Mouse (Mus musculus) MEL (cell line): ENCODE data around the gene Sp8.

Source experiments
- CTCF ChIP-seq, 3 experiments: IDR thresholded peaks in 2 of 3; conservative IDR thresholded peaks in 1 of 3; 2 replicates each; pipeline ENCODE4 v1.5.1; 2011 to 2012; ENCODE audit warnings: low read length in 3 of 3, low read depth in 2 of 3, mild to moderate bottlenecking in 2 of 3, improper control_type of control experiment in 1 of 3, inconsistent platforms in 1 of 3, mixed read lengths in 1 of 3, moderate library complexity in 1 of 3; ENCODE audit not compliant: control insufficient read depth in 1 of 3, insufficient read depth in 1 of 3, poor library complexity in 1 of 3, severe bottlenecking in 1 of 3
- GATA1 ChIP-seq: IDR thresholded peaks from 2 replicates; pipeline ENCODE4 v1.6.1; 2011; ENCODE audit warnings: low read depth, low read length, improper control_type of control experiment
- MEF2A ChIP-seq: IDR thresholded peaks from 2 replicates; pipeline ENCODE4 v1.6.1; 2014; ENCODE audit warnings: low read depth, mild to moderate bottlenecking, inconsistent platforms, low read length, improper control_type of control experiment; ENCODE audit not compliant: poor library complexity, insufficient replicate concordance, severe bottlenecking; ENCODE audit errors: extremely low read depth
- POLR2A ChIP-seq, 2 experiments: IDR thresholded peaks; 2 replicates each; pipeline ENCODE4 v1.6.1; 2011 to 2012; ENCODE audit warnings: low read length in 2 of 2, mild to moderate bottlenecking in 2 of 2, control low read depth in 1 of 2, improper control_type of control experiment in 1 of 2, low read depth in 1 of 2, moderate library complexity in 1 of 2; ENCODE audit not compliant: control insufficient read depth in 1 of 2, insufficient read depth in 1 of 2, poor library complexity in 1 of 2
- ZKSCAN1 ChIP-seq: IDR thresholded peaks from 2 replicates; pipeline ENCODE4 v1.6.1; 2012; ENCODE audit warnings: low read depth, mild to moderate bottlenecking, inconsistent platforms, low read length, improper control_type of control experiment, moderate library complexity

GRCm38 (mm10) chr12:118856151-118856550 lies 10.0 kb downstream of the Sp8 start:
- TF ChIP-seq ZKSCAN1 (no peak), GATA1 (no peak), POLR2A (IDR thresholded peaks at IDR 0.05; ENCODE audit: control insufficient read depth in 1 of 2, insufficient read depth in 1 of 2, low read depth in 1 of 2, low read length in 2 of 2, poor library complexity in 1 of 2) (no peak), MEF2A (no peak), CTCF (IDR thresholded peaks at IDR 0.05 in 2 of 3, conservative IDR thresholded peaks at IDR 0.05 in 1 of 3; ENCODE audit: control insufficient read depth in 1 of 3, insufficient read depth in 1 of 3, low read depth in 2 of 3, low read length in 3 of 3, poor library complexity in 1 of 3, severe bottlenecking in 1 of 3) (no peak)
